Mouse (Mus musculus): ENCODE data around the gene Zfpl1.

DNA sequence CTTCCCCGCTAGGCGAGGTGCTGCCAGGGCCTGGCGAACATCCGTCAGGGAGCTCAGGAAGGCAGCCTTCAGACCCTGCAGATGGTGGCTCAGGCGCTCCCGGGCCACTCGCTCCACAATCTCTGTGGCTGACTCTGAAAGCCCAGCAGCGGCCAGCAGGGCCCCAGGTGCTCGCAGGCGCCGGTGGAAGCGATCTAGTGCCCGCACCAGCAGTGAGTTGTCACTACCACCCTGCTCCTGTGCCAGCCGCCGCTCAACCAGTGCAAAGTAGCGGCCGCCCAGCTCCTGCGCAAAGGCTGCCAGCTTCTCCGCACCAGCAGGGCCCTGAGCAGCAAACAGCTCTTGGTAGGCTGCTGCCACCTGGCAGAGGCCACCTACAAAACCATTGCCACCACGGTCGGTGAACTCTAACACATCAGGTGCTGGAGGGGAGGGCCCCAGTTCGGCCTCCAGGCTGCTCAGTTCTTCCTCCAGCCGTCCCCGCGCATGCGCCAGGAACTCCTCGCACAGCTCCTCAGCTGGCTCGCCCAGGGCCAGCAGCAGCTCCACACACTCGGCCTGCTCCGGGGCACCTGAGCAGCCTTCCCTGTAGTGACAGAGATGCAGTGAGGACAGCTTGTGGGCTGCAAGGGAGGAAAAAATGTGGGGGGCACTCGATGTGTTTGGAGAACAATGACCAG lies 14.0 kb downstream of the Zfpl1 start:
- TF ChIP-seq CTCF (IDR thresholded peaks at IDR 0.05; ENCODE audit: insufficient read depth, low read length) (no peak), POLR2A (IDR thresholded peaks at IDR 0.05; ENCODE audit: borderline replicate concordance, extremely low read depth, low read depth, low read length) (no peak)
